Mouse (Mus musculus): ENCODE results near the gene Tas1r1.

DNA sequence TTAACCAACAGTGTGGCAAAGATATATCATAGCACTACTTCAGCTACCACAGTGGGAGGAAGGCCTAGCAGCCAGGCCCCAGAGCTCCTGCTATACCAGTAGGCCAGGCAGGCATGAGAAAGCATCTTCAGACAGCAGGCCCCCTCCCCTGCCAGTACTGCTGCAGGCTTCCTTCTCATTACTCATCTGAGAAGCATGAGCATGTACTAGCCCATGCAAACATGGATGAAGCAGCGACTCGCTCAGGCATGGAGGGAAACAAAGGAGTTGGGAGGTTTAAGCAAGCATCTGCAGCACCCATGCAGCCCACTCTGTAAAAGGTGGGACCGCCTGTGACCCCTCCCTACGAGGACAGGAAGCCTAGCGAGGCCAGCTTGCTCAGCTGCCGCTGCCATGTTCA lies 19.3 kb downstream of the Tas1r1 start:
- TF ChIP-seq CTCF (IDR thresholded peaks at IDR 0.05; ENCODE audit: low read depth), result no peak
- TF ChIP-seq EP300 (IDR thresholded peaks at IDR 0.05; ENCODE audit: low read depth), result no peak
